Mouse (Mus musculus) stomach, postnatal 0 days (tissue): ENCODE data around the gene Soat1.

Experiments used
- CTCF ChIP-seq: IDR thresholded peaks from 2 replicates; pipeline ENCODE4 v1.5.1; 2016; ENCODE audit warnings: antibody characterized with exemption, low read depth, mild to moderate bottlenecking, moderate library complexity
- EP300 ChIP-seq: optimal IDR thresholded peaks from 2 replicates; pipeline ENCODE3; 2016; ENCODE audit warnings: antibody characterized with exemption

- TF ChIP-seq CTCF (no peak), EP300 (no peak)
Measured at GRCm38 (mm10) chr1:156423493-156423892, 50.6 kb downstream of the Soat1 start.
